Comparison of ENCODE assay signal across 7 mouse cellular contexts in genomic region chr1:156717751-156718285, GRCm38 (mm10). TPM values are rescaled to one million over a fixed set of nuclear protein-coding genes. Genes with fewer than 3 reads are reported as not detected.
A peak's percentile ranks its signal among the peaks of the same experiment; 100 is the strongest.
DNase-seq lines count a peak whose midpoint lies in the region; ATAC-seq and TF ChIP-seq lines count a peak whose summit lies in the region.

No protein-coding gene starts in this region.

- H3K4me2 ChIP-seq in intestine, embryonic 15.5 days (replicated peaks) = peak overlapping the region; percentile 66
- H3K4me2 ChIP-seq in liver, postnatal 0 days (ENCODE audit: low read depth, low read length) = peak overlapping the region; percentile 81

- H3K4me1 ChIP-seq in ES-Bruce4 (ENCODE audit: control insufficient read depth, insufficient read depth, low read length) = no peaks in the 10 kb centered on the region
- peaks cover 6% of the 10 kb centered on the region for H3K4me1 ChIP-seq in bone marrow, adult 2 months (ENCODE audit: control insufficient read depth, insufficient read depth, low read length)
- 0 out of 2 replicates have a peak, but pooled peaks cover 8% of the 10 kb centered on the region for H3K4me1 ChIP-seq in intestine, embryonic 15.5 days (replicated peaks)
- peaks cover 27% of the 10 kb centered on the region for H3K4me1 ChIP-seq in liver, postnatal 0 days (ENCODE audit: insufficient read depth)

- no peaks in the 10 kb centered on the region; the same call in 1 of the 2 replicates for H3K27me3 ChIP-seq in ES-Bruce4 (ENCODE audit: control insufficient read depth, insufficient read depth, low read length, poor library complexity, severe bottlenecking)
- H3K27me3 ChIP-seq in intestine, embryonic 15.5 days (replicated peaks) = no peaks in the 10 kb centered on the region
- no peaks in the 10 kb centered on the region for H3K27me3 ChIP-seq in liver, postnatal 0 days (ENCODE audit: insufficient read depth, low read length)

- H3K36me3 ChIP-seq in ES-Bruce4 (ENCODE audit: control insufficient read depth, insufficient read depth, low read length, poor library complexity, severe bottlenecking) = no peaks in the 10 kb centered on the region
- H3K36me3 ChIP-seq in intestine, embryonic 15.5 days = no peaks in the 10 kb centered on the region
- H3K36me3 ChIP-seq in liver, postnatal 0 days (replicated peaks; ENCODE audit: insufficient read depth, low read length) = no peaks in the 10 kb centered on the region

- H3K27ac ChIP-seq in ES-Bruce4 (ENCODE audit: insufficient read depth, low read length) = no peak overlapping the region
- H3K27ac ChIP-seq in bone marrow, adult 2 months (ENCODE audit: control insufficient read depth, insufficient read depth, low read depth, low read length, poor library complexity) = no peak overlapping the region
- H3K27ac ChIP-seq in intestine, embryonic 15.5 days = peak overlapping the region; percentile 91
- peak overlapping the region; percentile 97 for H3K27ac ChIP-seq in liver, postnatal 0 days (ENCODE audit: low read depth)

- no peak for TF ChIP-seq EP300 in ES-Bruce4 (IDR thresholded peaks at IDR 0.05; ENCODE audit: insufficient read depth, low read depth, low read length)
- TF ChIP-seq EP300 in liver, postnatal 0 days (IDR thresholded peaks at IDR 0.05; ENCODE audit: low read depth) = no peak

- WGBS in bone marrow, adult 2 months = 13% methylated on average over 13 of the region's 13 CpGs
- 11% methylated on average over 13 of the region's 13 CpGs for WGBS in intestine, embryonic 15.5 days
- WGBS in liver, postnatal 0 days (ENCODE audit: insufficient replicate concordance) = 24% methylated on average over 13 of the region's 13 CpGs

- no peak for TF ChIP-seq POLR2A in ES-Bruce4 (IDR thresholded peaks at IDR 0.05; ENCODE audit: insufficient read depth, low read length)
- no peak for TF ChIP-seq POLR2A in bone marrow, adult 2 months (IDR thresholded peaks at IDR 0.05; ENCODE audit: borderline replicate concordance, control insufficient read depth, low read depth, low read length)

- ATAC-seq in intestine, embryonic 15.5 days = peak; percentile 22; the same call in 1 of the 2 replicates
- ATAC-seq in liver, postnatal 0 days = no peak

- TF ChIP-seq CTCF in ES-Bruce4 (IDR thresholded peaks at IDR 0.05; ENCODE audit: low read depth, low read length) = no peak
- TF ChIP-seq CTCF in bone marrow, adult 2 months (IDR thresholded peaks at IDR 0.05; ENCODE audit: control insufficient read depth, insufficient read depth, low read length) = no peak
- no peak for TF ChIP-seq CTCF in liver, postnatal 0 days (IDR thresholded peaks at IDR 0.05; ENCODE audit: low read depth)

- H3K9me3 ChIP-seq in ES-Bruce4 (replicated peaks; ENCODE audit: control insufficient read depth, insufficient read depth, low read length, poor library complexity, severe bottlenecking) = no peaks in the 10 kb centered on the region
- H3K9me3 ChIP-seq in intestine, embryonic 15.5 days = no peaks in the 10 kb centered on the region
- no peaks in the 10 kb centered on the region for H3K9me3 ChIP-seq in liver, postnatal 0 days (ENCODE audit: low read length)

- peak overlapping the region; percentile 89 for H3K4me3 ChIP-seq in ES-Bruce4 (ENCODE audit: low read depth, low read length)
- peak overlapping the region; percentile 84 for H3K4me3 ChIP-seq in bone marrow, adult 2 months (replicated peaks; ENCODE audit: control insufficient read depth, low read depth, low read length)
- H3K4me3 ChIP-seq in intestine, embryonic 15.5 days (replicated peaks) = peak overlapping the region; percentile 77
- peak overlapping the region; percentile 96 for H3K4me3 ChIP-seq in liver, postnatal 0 days (ENCODE audit: low read depth, low read length)

- no peak for DNase-seq in liver, postnatal 0 days
- no peak for DNase-seq in layer of hippocampus, postnatal 10 days (ENCODE audit: low spot score in 2 of 2)
- DNase-seq in adrenal gland, adult 8-10 months = no peak
- DNase-seq in layer of hippocampus, adult 8-10 months (ENCODE audit: low spot score in 2 of 2) = no peak

- peak overlapping the region; percentile 91 for H3K9ac ChIP-seq in ES-Bruce4 (ENCODE audit: low read depth, poor library complexity, severe bottlenecking)
- H3K9ac ChIP-seq in intestine, embryonic 15.5 days = peak overlapping the region; percentile 80
- peak overlapping the region; percentile 96 for H3K9ac ChIP-seq in liver, postnatal 0 days (replicated peaks)

RNA-seq across cellular contexts. Expression of gene Fam20b, which starts 1.1 kb away (rescaled TPM):
- 22.1 and 23.5 TPM in 2 replicates for polyA plus RNA-seq in ES-Bruce4 (2011; ENCODE audit: insufficient read depth, insufficient read length, low read depth, missing spikeins)
- polyA plus RNA-seq in bone marrow, adult 2 months (2011; ENCODE audit: insufficient read depth, insufficient read length, low replicate concordance, missing spikeins) = 8.6 and 9.4 TPM in 2 replicates
- 45.5 and 48.0 TPM in 2 replicates for polyA plus RNA-seq in intestine, embryonic 15.5 days (2015; fragmentation: Nextera tagmentation; extraction: Ambion mirVana)
- 6.0 and 6.2 TPM in 2 replicates for polyA plus RNA-seq in liver, postnatal 0 days (2015; fragmentation: Nextera tagmentation; extraction: Ambion mirVana)
- 10 to 100 TPM; 65.2 to 67.2 TPM for total RNA-seq in layer of hippocampus, postnatal 10 days (2021)
- 10 to 100 TPM; 56.3 to 71.2 (median 61.2) TPM for total RNA-seq in adrenal gland, adult 8-10 months (2022)
- 10 to 100 TPM; 70.3 to 84.4 (median 79.3) TPM for total RNA-seq in layer of hippocampus, adult 8-10 months (2022)

RNA-seq across cellular contexts. Expression of gene Tor3a, which starts 43.7 kb away (rescaled TPM):
- polyA plus RNA-seq in ES-Bruce4 (2011; ENCODE audit: insufficient read depth, insufficient read length, low read depth, missing spikeins) = 26.9 and 27.9 TPM in 2 replicates
- 9.1 and 19.2 TPM in 2 replicates for polyA plus RNA-seq in bone marrow, adult 2 months (2011; ENCODE audit: insufficient read depth, insufficient read length, low replicate concordance, missing spikeins)
- 5.4 and 5.6 TPM in 2 replicates for polyA plus RNA-seq in intestine, embryonic 15.5 days (2015; fragmentation: Nextera tagmentation; extraction: Ambion mirVana)
- polyA plus RNA-seq in liver, postnatal 0 days (2015; fragmentation: Nextera tagmentation; extraction: Ambion mirVana) = 12.4 and 19.4 TPM in 2 replicates
- total RNA-seq in layer of hippocampus, postnatal 10 days (2021) = 1 to 10 TPM; 5.0 to 8.5 TPM
- 10 to 100 TPM; 17.9 to 27.9 (median 24.4) TPM for total RNA-seq in adrenal gland, adult 8-10 months (2022)
- total RNA-seq in layer of hippocampus, adult 8-10 months (2022) = 10 to 100 TPM in 1 of 4 experiments, 1 to 10 TPM in 3; 8.2 to 11.9 (median 8.7) TPM

Comparison
In these comparisons a context has a peak if more than half of its experiments do, and no peak if none do; other contexts are left out.
1. H3K27ac ChIP-seq: peak in intestine, embryonic 15.5 days (single experiment) and liver, postnatal 0 days (single experiment); none in ES-Bruce4 (single experiment) and bone marrow, adult 2 months (single experiment).
2. Peak in every context shown above with its lines, with median percentiles within 50 percentile points of each other: H3K4me3 ChIP-seq and H3K9ac ChIP-seq.